Mouse (Mus musculus) cerebellum, adult 2 months (tissue): Measurements from ENCODE around the gene Nle1. TPM values are rescaled to one million over a fixed set of nuclear protein-coding genes. Genes with fewer than 3 reads are reported as not detected.

Experiments
- DNase-seq, 2 experiments: peaks; one replicate each; pipeline ENCODE4 v3.0.0; 2021
- H3K27ac ChIP-seq: fragments of 200-500 bp; 2 replicates; pipeline ENCODE4 v1.5.1; 2012; ENCODE audit warnings: low read length, control low read depth, inconsistent platforms; ENCODE audit not compliant: insufficient read depth
- H3K27me3 ChIP-seq: fragments of 200-500 bp; 2 replicates; pipeline ENCODE4 v1.6.1; 2012; ENCODE audit warnings: inconsistent platforms, mild to moderate bottlenecking, low read length, moderate library complexity; ENCODE audit not compliant: control insufficient read depth, insufficient read depth
- H3K4me1 ChIP-seq: fragments of 200-500 bp; 2 replicates; pipeline ENCODE4 v1.6.1; 2011; ENCODE audit warnings: low read length; ENCODE audit not compliant: control insufficient read depth, insufficient read depth
- H3K4me3 ChIP-seq: fragments of 200-500 bp; replicated peaks from 2 replicates; pipeline ENCODE3; 2011; ENCODE audit warnings: mild to moderate bottlenecking, low read depth, low read length, control low read depth; ENCODE audit not compliant: insufficient read depth
- CTCF ChIP-seq: fragments of 200-500 bp; IDR thresholded peaks from 2 replicates; pipeline ENCODE4 v1.5.1; 2011; ENCODE audit warnings: low read depth, mild to moderate bottlenecking, control low read depth, low read length, moderate library complexity, borderline replicate concordance; ENCODE audit not compliant: insufficient read depth
- POLR2A ChIP-seq: fragments of 200-500 bp; IDR thresholded peaks from 2 replicates; pipeline ENCODE4 v1.6.1; 2011; ENCODE audit warnings: low read length, control low read depth, borderline replicate concordance; ENCODE audit not compliant: insufficient read depth
- WGBS: fragments of 180-500 bp; shearing (Covaris S2); methylation state at CpG from one replicate; pipeline ENCODE4 v1.1.7; 2018; 5-methylcytosine and 5-hydroxymethylcytosine counted together
- polyA plus RNA-seq: library from polyadenylated mRNA; depleted of rRNA; stranded (reverse); fragments of >200 nt; gene quantifications from 2 replicates; pipeline ENCODE4 v1.2.3, GENCODE M21; 2012

Gene Nle1
- polyA plus RNA-seq, 1 experiment: 43.0 TPM

DNA sequence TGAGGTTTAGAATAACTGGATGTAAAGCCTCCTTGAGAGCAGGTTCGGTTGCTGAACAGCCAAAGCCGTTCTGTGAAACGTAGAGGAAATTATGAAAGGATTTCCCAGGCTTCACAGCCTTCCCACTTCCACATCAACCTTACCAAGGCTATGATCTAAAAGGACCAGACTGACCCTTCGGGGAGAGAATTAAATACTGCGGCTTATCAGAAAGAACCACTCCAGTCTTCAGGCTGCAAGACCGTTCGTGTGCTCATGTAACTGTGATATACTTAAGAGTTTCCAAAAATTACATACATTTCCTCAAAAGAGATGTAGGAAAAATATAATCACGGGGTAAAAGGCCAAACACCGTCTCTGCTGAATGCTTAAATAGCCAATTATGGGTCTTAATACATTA is 45.6 kb downstream of the Nle1 start:
- TF ChIP-seq POLR2A (no peak), CTCF (no peak)
- DNase-seq: no peak
- Histone ChIP-seq H3K4me1 (no peaks in the 10 kb centered on the region), H3K27me3 (no peaks in the 10 kb centered on the region), H3K4me3 (no peak overlapping the region), H3K27ac (no peak overlapping the region)
- 89% methylated on average over 9 of the region's 9 CpGs for WGBS

GRCm38 (mm10) chr11:82861558-82861957 is 46.7 kb downstream of the Nle1 start:
- H3K4me1 ChIP-seq: no peaks in the 10 kb centered on the region
- 74% methylated on average over 8 of the region's 8 CpGs for WGBS
- H3K27me3 ChIP-seq: no peaks in the 10 kb centered on the region
- DNase-seq: no peak
- H3K27ac ChIP-seq: no peak overlapping the region
- no peak overlapping the region for H3K4me3 ChIP-seq
- TF ChIP-seq CTCF (no peak), POLR2A (no peak)

GRCm38 (mm10) chr11:82860759-82861158 is 47.5 kb downstream of the Nle1 start:
- H3K27me3 ChIP-seq: no peaks in the 10 kb centered on the region
- 73% methylated on average over 6 of the region's 6 CpGs for WGBS
- H3K4me1 ChIP-seq: no peaks in the 10 kb centered on the region
- no peak overlapping the region for H3K27ac ChIP-seq
- DNase-seq: no peak
- no peak overlapping the region for H3K4me3 ChIP-seq
- TF ChIP-seq POLR2A: no peak
- no peak for TF ChIP-seq CTCF

GRCm38 (mm10) chr11:82857307-82857848 is 50.8 kb downstream of the Nle1 start:
- no peak for DNase-seq
- 82% methylated on average over 13 of the region's 13 CpGs for WGBS
- Histone ChIP-seq H3K27ac (no peak overlapping the region; the same call in 1 of the 2 replicates), H3K4me3 (no peak overlapping the region), H3K4me1 (no peaks in the 10 kb centered on the region), H3K27me3 (no peaks in the 10 kb centered on the region)
- no peak for TF ChIP-seq POLR2A
- no peak for TF ChIP-seq CTCF

DNA sequence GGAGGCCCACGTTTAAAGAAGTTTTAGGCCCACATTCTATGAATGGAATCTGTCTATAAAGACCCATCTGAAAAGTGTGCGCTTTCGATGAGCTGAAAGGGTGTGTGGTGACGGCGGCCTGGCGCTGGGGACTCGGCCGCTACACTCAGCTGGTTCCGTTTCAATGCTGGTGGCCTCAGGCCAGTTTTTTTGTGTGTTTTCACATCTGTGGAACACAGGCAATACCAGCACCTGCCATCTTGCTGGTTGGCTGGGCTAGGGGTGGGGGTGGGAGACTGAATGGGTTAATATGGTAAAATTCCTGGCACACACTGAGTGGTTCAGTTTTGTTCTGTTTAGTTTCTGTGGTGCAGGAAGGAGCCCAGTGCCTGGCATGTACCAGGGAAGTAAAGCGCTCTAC is 52.2 kb downstream of the Nle1 start:
- DNase-seq: no peak
- Histone ChIP-seq H3K4me1 (no peaks in the 10 kb centered on the region), H3K27me3 (no peaks in the 10 kb centered on the region), H3K4me3 (no peak overlapping the region), H3K27ac (no peak overlapping the region)
- no peak for TF ChIP-seq CTCF
- no peak for TF ChIP-seq POLR2A
- 46% methylated on average over 10 of the region's 10 CpGs for WGBS

DNA sequence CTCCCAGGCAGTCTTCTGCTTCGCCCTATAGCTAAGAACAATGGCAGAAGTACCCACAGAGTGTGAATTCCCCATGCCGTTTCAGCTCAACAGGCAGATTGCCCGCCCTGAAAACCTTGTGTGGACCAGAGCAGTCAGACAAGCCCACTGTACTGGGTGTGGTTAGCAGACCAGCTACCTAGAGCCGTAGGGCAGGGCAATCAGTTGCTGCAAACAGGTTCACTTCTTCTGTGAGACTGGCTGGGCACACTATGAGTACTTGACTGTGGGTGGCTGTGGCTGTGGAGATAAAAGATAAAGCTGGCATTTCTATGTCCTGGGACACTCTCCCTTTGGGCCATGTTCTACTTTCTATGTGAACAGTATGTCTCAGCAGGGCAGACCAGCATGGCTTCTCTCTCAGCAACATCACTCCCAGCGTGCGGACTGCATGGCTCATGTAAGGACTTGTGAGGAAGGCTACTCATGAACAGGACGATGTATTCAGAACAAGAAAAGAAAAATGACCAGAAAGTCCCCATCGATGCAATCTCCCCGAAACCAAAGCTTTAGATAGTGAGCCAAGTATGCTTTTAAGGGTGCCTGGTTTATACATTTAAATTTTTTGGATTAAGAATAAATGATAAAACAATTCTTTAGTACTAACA is 52.8 kb downstream of the Nle1 start:
- Histone ChIP-seq H3K4me3 (no peak overlapping the region), H3K4me1 (no peaks in the 10 kb centered on the region), H3K27me3 (no peaks in the 10 kb centered on the region), H3K27ac (no peak overlapping the region)
- TF ChIP-seq POLR2A: no peak
- no peak for DNase-seq
- 71% methylated on average over 9 of the region's 9 CpGs for WGBS

DNA sequence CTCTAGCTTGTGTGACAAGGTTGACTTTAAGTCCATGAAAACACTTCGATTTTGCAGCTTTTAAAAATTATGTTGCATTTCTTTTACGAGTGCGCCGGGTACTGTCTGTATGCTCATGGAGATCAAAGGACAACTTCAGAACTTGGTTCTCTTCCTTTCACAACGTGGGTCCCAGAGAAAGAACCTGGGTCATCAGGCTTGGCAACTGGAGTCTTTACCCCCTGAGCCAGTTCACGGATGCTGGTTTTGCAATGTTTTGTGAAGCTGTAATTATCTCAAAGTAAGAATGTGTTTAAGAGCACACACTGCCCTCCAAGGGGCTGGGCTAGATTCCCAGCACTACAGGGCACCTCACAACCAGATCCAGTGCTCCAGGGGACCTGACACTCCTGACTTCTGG is 54.1 kb downstream of the Nle1 start:
- no peaks in the 10 kb centered on the region for H3K4me1 ChIP-seq
- H3K27me3 ChIP-seq: no peaks in the 10 kb centered on the region
- no peak overlapping the region for H3K27ac ChIP-seq
- TF ChIP-seq POLR2A (no peak), CTCF (no peak)
- no peak overlapping the region for H3K4me3 ChIP-seq
- 85% methylated on average over 6 of the region's 6 CpGs for WGBS
- no peak for DNase-seq

DNA sequence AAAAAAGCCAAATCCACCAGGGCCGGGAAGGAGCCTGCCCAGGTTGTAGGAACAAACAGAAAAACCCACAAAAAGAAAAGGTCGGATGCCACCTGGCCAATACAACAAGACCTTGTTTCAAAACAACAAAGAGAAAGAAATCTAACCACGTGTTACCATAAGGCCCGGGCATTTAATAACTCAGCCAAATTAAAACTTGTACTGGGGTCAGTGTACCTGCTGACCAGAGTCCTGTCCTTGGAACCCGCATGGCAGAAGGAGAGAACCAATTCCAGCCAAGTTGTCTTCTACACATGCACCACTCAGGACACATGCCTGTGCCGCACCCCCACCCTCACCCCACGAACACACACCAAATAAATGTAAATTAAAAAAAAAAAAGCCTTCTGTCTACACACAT is 55.3 kb downstream of the Nle1 start:
- 86% methylated on average over 7 of the region's 7 CpGs for WGBS
- Histone ChIP-seq H3K27me3 (no peaks in the 10 kb centered on the region), H3K4me3 (no peak overlapping the region), H3K4me1 (no peaks in the 10 kb centered on the region), H3K27ac (no peak overlapping the region)
- no peak for DNase-seq
- no peak for TF ChIP-seq CTCF
- no peak for TF ChIP-seq POLR2A

- no peaks in the 10 kb centered on the region for H3K27me3 ChIP-seq
- 80% methylated on average over 10 of the region's 10 CpGs for WGBS
- TF ChIP-seq POLR2A (no peak), CTCF (no peak)
These were observed 55.7 kb downstream of the Nle1 start for GRCm38 (mm10) chr11:82852540-82852939.

More at GRCm38 (mm10) chr11:82852540-82852939, 55.7 kb downstream of the Nle1 start:
- Histone ChIP-seq H3K4me3 (no peak overlapping the region), H3K4me1 (no peaks in the 10 kb centered on the region), H3K27ac (no peak overlapping the region)
- no peak for DNase-seq
